Mouse (Mus musculus): ENCODE data around the gene Numb. TPM values are rescaled to one million over a fixed set of nuclear protein-coding genes. Genes with fewer than 3 reads are reported as not detected.

The Numb gene
- polyA plus RNA-seq, 1 experiment from 2014 or later = 15.9 TPM

DNA sequence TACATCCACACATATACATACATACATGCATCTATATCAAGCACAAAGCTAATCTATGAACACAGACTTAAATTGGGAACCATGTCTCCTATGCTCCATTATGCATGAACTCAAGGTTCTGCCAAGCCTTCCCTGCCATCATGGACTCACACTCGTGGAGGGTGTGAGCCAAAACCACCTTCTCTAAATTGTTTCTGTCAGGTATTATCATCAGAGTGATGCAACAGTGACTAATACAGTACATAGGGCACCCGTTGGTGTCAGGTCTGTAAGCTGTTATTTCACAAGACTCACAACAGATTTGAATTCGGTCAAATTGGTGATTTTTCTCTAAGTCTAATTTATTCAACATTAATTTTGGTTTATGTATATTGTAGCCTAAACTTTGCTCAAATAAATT lies 67.5 kb downstream of the Numb start:
- no peak for ATAC-seq (ENCODE audit: insufficient read depth)

DNA sequence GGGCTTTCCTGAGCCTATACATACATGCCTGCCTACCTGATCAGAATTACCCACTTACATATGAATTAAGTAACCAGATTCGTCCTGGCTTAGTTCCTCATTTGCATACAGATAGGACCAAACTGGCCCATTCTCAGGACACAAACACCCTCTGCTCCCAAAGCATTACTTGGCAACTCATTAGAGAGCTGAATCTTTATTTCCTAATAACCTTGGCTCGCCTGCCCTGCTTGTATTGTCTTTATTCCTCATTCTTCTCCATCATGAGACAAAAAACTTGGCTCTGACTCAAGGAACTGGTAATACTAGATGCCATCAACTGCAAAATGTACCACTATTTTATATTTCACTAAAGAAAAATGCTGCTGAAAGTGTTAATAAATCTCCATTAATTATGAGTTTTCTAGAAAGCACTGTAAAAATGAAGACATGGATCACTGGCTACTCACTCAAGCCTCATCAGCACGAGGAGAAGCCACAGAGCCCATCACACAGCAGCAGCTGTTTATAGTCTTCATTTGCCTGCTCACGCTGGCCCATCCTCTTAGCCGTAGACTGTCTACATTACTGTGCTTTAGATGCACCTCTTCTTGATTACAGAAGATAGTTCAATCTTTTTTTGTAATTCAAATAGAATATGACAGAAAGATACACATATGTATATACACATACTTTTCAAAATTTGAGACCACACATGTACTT lies 69.1 kb downstream of the Numb start:
- Histone ChIP-seq H3K27ac (replicated peaks) (no peak overlapping the region), H3K27me3 (no peaks in the 10 kb centered on the region), H3K9me3 (replicated peaks) (no peaks in the 10 kb centered on the region), H3K9ac (no peak overlapping the region), H3K36me3 (replicated peaks) (no peaks in the 10 kb centered on the region), H3K4me2 (no peak overlapping the region), H3K4me3 (replicated peaks) (no peak overlapping the region), H3K4me1 (replicated peaks) (peaks cover 13% of the 10 kb centered on the region; the same call in 1 of the 2 replicates)
- ATAC-seq (ENCODE audit: insufficient read depth) = no peak
- 65% methylated on average over 5 of the region's 5 CpGs for WGBS (ENCODE audit: insufficient replicate concordance)

More for the DNA sequence above, 67.5 kb downstream of the Numb start:
- no peaks in the 10 kb centered on the region for H3K27me3 ChIP-seq
- H3K27ac ChIP-seq (replicated peaks) = no peak overlapping the region
- no peaks in the 10 kb centered on the region for H3K9me3 ChIP-seq (replicated peaks)
- no peaks in the 10 kb centered on the region for H3K36me3 ChIP-seq (replicated peaks)
- no peak overlapping the region for H3K9ac ChIP-seq
- no peak overlapping the region for H3K4me2 ChIP-seq
- no peak overlapping the region for H3K4me3 ChIP-seq (replicated peaks)
- H3K4me1 ChIP-seq (replicated peaks) = peaks cover 3% of the 10 kb centered on the region; the same call in 1 of the 2 replicates
- 43% methylated on average over 3 of the region's 3 CpGs for WGBS (ENCODE audit: insufficient replicate concordance)

GRCm38 (mm10) chr12:83850334-83850733 lies 71.4 kb downstream of the Numb start:
- Histone ChIP-seq H3K9me3 (replicated peaks) (no peaks in the 10 kb centered on the region), H3K4me1 (replicated peaks) (0 out of 2 replicates have a peak, but pooled peaks cover 9% of the 10 kb centered on the region), H3K36me3 (replicated peaks) (no peaks in the 10 kb centered on the region), H3K4me3 (replicated peaks) (no peak overlapping the region), H3K27me3 (no peaks in the 10 kb centered on the region), H3K27ac (replicated peaks) (no peak overlapping the region), H3K9ac (no peak overlapping the region), H3K4me2 (no peak overlapping the region)
- ATAC-seq (ENCODE audit: insufficient read depth) = no peak
- 65% methylated on average over 4 of the region's 4 CpGs for WGBS (ENCODE audit: insufficient replicate concordance)

- Histone ChIP-seq H3K4me1 (replicated peaks) (0 out of 2 replicates have a peak, but pooled peaks cover 9% of the 10 kb centered on the region), H3K27ac (replicated peaks) (no peak overlapping the region), H3K36me3 (replicated peaks) (no peaks in the 10 kb centered on the region), H3K4me3 (replicated peaks) (no peak overlapping the region), H3K4me2 (no peak overlapping the region), H3K27me3 (no peaks in the 10 kb centered on the region), H3K9me3 (replicated peaks) (no peaks in the 10 kb centered on the region), H3K9ac (no peak overlapping the region)
- ATAC-seq (ENCODE audit: insufficient read depth) = no peak
- WGBS (ENCODE audit: insufficient replicate concordance) = 83% methylated on average over 1 of the region's 1 CpGs
Observed at GRCm38 (mm10) chr12:83848595-83849231, 73.0 kb downstream of the Numb start.

DNA sequence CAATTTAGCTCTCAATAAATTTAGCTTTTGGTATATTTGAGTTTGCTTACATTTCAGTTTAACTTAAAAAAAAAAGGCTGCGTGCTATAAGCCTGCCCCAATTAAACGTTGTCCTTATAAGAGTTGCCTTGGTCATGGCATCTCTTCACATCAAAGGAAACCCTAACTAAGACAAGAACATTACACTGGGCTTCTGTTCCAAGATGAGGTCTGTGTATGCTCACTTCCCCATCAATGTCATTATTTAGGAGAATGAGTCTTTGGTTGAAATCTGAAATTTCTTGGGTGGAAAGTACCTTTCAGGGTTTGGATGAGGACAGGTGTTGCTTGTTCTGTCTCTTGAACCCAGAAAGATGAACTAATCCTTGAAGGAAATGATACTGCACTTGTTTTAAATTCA lies 73.9 kb downstream of the Numb start:
- Histone ChIP-seq H3K9me3 (replicated peaks) (no peaks in the 10 kb centered on the region), H3K27ac (replicated peaks) (no peak overlapping the region), H3K4me2 (no peak overlapping the region), H3K4me1 (replicated peaks) (0 out of 2 replicates have a peak, but pooled peaks cover 9% of the 10 kb centered on the region), H3K9ac (no peak overlapping the region), H3K36me3 (replicated peaks) (no peaks in the 10 kb centered on the region), H3K4me3 (replicated peaks) (no peak overlapping the region), H3K27me3 (no peaks in the 10 kb centered on the region)
- ATAC-seq (ENCODE audit: insufficient read depth) = no peak
- 64% methylated on average over 2 of the region's 2 CpGs for WGBS (ENCODE audit: insufficient replicate concordance)

- peaks cover 17% of the 10 kb centered on the region for H3K36me3 ChIP-seq (replicated peaks)
- no peak overlapping the region for H3K4me3 ChIP-seq (replicated peaks)
- no peak overlapping the region for H3K27ac ChIP-seq (replicated peaks)
- no peaks in the 10 kb centered on the region for H3K4me1 ChIP-seq (replicated peaks)
- 81% methylated on average over 3 of the region's 3 CpGs for WGBS (ENCODE audit: insufficient replicate concordance)
- H3K9me3 ChIP-seq (replicated peaks) = no peaks in the 10 kb centered on the region
- no peak for ATAC-seq (ENCODE audit: insufficient read depth)
- H3K27me3 ChIP-seq = no peaks in the 10 kb centered on the region
- no peak overlapping the region for H3K9ac ChIP-seq
- no peak overlapping the region for H3K4me2 ChIP-seq
Observed at GRCm38 (mm10) chr12:83842678-83843440, 78.9 kb downstream of the Numb start.

DNA sequence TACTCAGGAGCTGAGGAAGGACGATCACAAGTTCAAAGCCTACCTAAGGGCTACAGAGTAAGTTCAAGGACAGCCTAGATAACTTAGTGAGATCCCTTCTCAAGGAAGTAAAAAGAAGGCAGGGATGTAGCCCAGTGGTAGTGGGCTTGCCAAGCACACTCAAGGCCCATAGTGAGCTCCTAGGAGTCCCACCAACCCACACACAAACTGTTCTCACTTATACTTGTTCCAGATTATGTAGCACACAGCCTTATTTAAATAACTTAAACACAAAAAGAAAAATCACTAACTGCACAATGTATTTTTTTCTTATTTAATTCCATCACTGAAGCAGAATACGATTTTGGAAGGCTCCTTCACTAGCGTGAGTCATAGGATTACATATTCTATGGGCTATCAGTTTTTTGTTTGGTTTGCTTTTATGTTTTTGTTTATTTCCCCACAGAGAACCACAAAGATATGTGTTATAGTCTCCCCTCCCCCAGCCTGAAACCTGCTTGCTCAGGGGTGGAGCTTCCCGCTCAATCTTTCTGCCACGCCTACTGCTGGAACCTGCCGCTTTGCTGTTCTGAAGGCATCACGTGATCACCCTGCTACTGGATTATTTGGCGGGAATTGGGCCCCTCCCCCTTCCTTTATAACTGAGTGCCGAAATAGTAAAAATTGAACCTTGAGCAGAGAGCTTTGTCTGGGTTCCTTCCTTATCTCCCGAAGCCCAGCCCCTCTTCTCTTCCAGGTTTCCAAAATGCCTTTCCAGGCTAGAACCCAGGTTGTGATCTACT lies 80.1 kb downstream of the Numb start:
- WGBS (ENCODE audit: insufficient replicate concordance) = 70% methylated on average over 10 of the region's 10 CpGs
- Histone ChIP-seq H3K27ac (replicated peaks) (no peak overlapping the region), H3K4me2 (no peak overlapping the region), H3K9me3 (replicated peaks) (no peaks in the 10 kb centered on the region), H3K9ac (no peak overlapping the region), H3K4me3 (replicated peaks) (no peak overlapping the region), H3K27me3 (no peaks in the 10 kb centered on the region), H3K4me1 (replicated peaks) (no peaks in the 10 kb centered on the region), H3K36me3 (replicated peaks) (peaks cover 23% of the 10 kb centered on the region)
- ATAC-seq (ENCODE audit: insufficient read depth) = no peak

GRCm38 (mm10) chr12:83833979-83834378 lies 87.8 kb downstream of the Numb start:
- no peaks in the 10 kb centered on the region for H3K27me3 ChIP-seq
- H3K4me3 ChIP-seq (replicated peaks) = no peak overlapping the region
- peaks cover 27% of the 10 kb centered on the region for H3K36me3 ChIP-seq (replicated peaks)

DNA sequence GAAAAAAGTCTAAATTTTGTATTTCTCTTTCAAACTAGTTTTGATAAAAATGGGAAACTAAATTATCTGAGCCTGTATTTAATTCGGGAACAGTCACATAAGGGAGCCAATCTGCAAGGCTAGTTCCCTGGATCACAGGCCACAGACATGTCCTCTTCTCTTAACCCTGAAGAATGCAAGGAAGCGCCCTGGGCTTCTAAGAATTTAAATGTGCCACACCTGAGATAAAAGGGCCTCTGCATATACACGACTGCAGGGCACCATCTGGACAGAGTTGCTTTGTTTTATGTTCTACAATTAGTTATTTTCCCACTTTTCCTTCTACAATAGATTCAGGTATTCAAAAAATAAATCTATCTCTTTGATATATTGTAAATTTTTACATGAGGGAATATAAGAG lies 91.3 kb downstream of the Numb start:
- Histone ChIP-seq H3K9me3 (replicated peaks) (no peaks in the 10 kb centered on the region), H3K9ac (no peak overlapping the region), H3K4me3 (replicated peaks) (no peak overlapping the region), H3K4me1 (replicated peaks) (no peaks in the 10 kb centered on the region), H3K36me3 (replicated peaks) (peaks cover 17% of the 10 kb centered on the region), H3K27ac (replicated peaks) (no peak overlapping the region), H3K27me3 (no peaks in the 10 kb centered on the region), H3K4me2 (no peak overlapping the region)
- WGBS (ENCODE audit: insufficient replicate concordance) = 47% methylated on average over 3 of the region's 3 CpGs
- ATAC-seq (ENCODE audit: insufficient read depth) = no peak

More at GRCm38 (mm10) chr12:83833979-83834378, 87.8 kb downstream of the Numb start:
- H3K9me3 ChIP-seq (replicated peaks) = no peaks in the 10 kb centered on the region
- no peak overlapping the region for H3K27ac ChIP-seq (replicated peaks)
- H3K9ac ChIP-seq = no peak overlapping the region
- no peaks in the 10 kb centered on the region for H3K4me1 ChIP-seq (replicated peaks)
- WGBS (ENCODE audit: insufficient replicate concordance) = 75% methylated on average over 3 of the region's 3 CpGs
- H3K4me2 ChIP-seq = no peak overlapping the region
- no peak for ATAC-seq (ENCODE audit: insufficient read depth)

DNA sequence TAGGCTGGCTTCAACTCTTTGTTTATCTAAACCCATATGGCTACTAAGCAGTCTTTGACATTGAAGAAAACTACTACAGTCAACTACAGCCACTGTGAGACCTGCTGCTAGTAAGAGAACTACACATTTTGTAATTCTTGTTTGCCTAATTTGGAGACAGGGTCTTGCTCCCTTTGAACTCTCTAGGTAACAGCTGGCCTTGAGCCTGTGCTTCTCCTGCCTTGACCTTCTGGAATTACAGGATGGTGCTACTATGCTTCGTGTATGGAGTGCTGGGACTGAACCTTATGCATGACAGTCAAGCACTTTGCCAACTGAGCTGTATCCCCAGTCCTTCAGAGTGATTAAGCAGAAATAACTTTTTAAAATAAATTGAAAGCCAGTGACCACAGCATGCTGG lies 105.1 kb downstream of the Numb start:
- Histone ChIP-seq H3K36me3 (replicated peaks) (no peaks in the 10 kb centered on the region), H3K9me3 (replicated peaks) (no peaks in the 10 kb centered on the region), H3K4me1 (replicated peaks) (no peaks in the 10 kb centered on the region), H3K9ac (no peak overlapping the region), H3K4me3 (replicated peaks) (no peak overlapping the region), H3K27me3 (no peaks in the 10 kb centered on the region), H3K27ac (replicated peaks) (no peak overlapping the region), H3K4me2 (no peak overlapping the region)
- 65% methylated on average over 1 of the region's 1 CpGs for WGBS (ENCODE audit: insufficient replicate concordance)
- no peak for ATAC-seq (ENCODE audit: insufficient read depth)
